Mouse (Mus musculus) midbrain, embryonic 15.5 days (tissue): ENCODE data around the gene Klhl24. TPM values are rescaled to one million over a fixed set of nuclear protein-coding genes. Genes with fewer than 3 reads are reported as not detected.
A peak's percentile ranks its signal among the peaks of the same experiment; 100 is the strongest.
"Not testable (repeated sequence)": the region's sequence is repeated elsewhere in the genome, so short reads cannot be mapped to it uniquely, and the experiment has no call there.

ENCODE experiments used
- ATAC-seq: fragments of 200-750 bp; cut with Nextera tagmentation; replicated peaks from 2 replicates; pipeline ENCODE4 v1.8.0; 2017; ENCODE audit warnings: moderate TSS enrichment
- H3K27ac ChIP-seq: fragments of 300-500 bp; sonication (generic); 2 replicates; pipeline ENCODE4 v1.5.1; 2015; ENCODE audit warnings: mild to moderate bottlenecking, inconsistent platforms
- H3K27me3 ChIP-seq: fragments of 300-500 bp; sonication (generic); replicated peaks from 2 replicates; pipeline ENCODE4 v1.6.1; 2015; ENCODE audit warnings: inconsistent platforms
- H3K36me3 ChIP-seq: fragments of 300-500 bp; sonication (generic); replicated peaks from 2 replicates; pipeline ENCODE4 v1.6.1; 2015; ENCODE audit warnings: inconsistent platforms
- H3K4me1 ChIP-seq: fragments of 300-500 bp; sonication (generic); 2 replicates; pipeline ENCODE4 v1.6.1; 2015; ENCODE audit warnings: inconsistent platforms
- H3K4me2 ChIP-seq: fragments of 300-500 bp; sonication (generic); 2 replicates; pipeline ENCODE4 v1.6.1; 2015; ENCODE audit warnings: inconsistent platforms, mild to moderate bottlenecking, moderate library complexity
- H3K4me3 ChIP-seq: fragments of 300-500 bp; sonication (generic); 2 replicates; pipeline ENCODE4 v1.5.1; 2015; ENCODE audit warnings: mild to moderate bottlenecking, inconsistent platforms
- H3K9ac ChIP-seq: fragments of 300-500 bp; sonication (generic); 2 replicates; pipeline ENCODE4 v1.6.1; 2015; ENCODE audit warnings: mild to moderate bottlenecking, inconsistent platforms
- H3K9me3 ChIP-seq: fragments of 300-500 bp; sonication (generic); 2 replicates; pipeline ENCODE4 v1.6.1; 2016; ENCODE audit warnings: inconsistent platforms
- WGBS: fragments of 180-500 bp; shearing (Covaris S2); methylation state at CpG from one replicate; pipeline ENCODE4 v1.1.7; 2015; ENCODE audit warnings: mixed read lengths; 5-methylcytosine and 5-hydroxymethylcytosine counted together
- polyA plus RNA-seq: library from polyadenylated mRNA; unstranded; fragments of >200 nt; fragmentation: Nextera tagmentation; extraction: Ambion mirVana; gene quantifications from 2 replicates; pipeline ENCODE4 v1.2.1, GENCODE M21; 2015

The Klhl24 gene
- polyA plus RNA-seq, 1 experiment from 2014 or later, result 52.2 TPM

DNA sequence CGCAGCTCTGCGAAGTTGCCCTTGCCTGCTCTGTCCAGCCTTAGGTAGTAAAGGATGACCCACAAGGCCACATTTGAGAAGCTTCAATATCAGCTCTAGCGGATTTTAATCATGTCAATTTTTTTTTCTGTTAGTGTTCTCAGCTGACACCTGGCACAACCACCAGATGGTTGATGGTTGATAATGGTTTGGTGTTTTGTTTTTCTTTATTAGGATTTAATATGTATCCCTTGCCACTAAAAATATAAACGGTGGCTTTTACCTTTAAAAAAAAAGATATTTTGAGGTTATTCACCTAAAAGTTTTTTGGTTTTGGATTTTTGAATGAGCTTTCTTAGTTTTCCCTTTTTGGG lies 1.0 kb downstream of the Klhl24 start:
- H3K4me2 ChIP-seq, result peak overlapping the region; percentile 54

DNA sequence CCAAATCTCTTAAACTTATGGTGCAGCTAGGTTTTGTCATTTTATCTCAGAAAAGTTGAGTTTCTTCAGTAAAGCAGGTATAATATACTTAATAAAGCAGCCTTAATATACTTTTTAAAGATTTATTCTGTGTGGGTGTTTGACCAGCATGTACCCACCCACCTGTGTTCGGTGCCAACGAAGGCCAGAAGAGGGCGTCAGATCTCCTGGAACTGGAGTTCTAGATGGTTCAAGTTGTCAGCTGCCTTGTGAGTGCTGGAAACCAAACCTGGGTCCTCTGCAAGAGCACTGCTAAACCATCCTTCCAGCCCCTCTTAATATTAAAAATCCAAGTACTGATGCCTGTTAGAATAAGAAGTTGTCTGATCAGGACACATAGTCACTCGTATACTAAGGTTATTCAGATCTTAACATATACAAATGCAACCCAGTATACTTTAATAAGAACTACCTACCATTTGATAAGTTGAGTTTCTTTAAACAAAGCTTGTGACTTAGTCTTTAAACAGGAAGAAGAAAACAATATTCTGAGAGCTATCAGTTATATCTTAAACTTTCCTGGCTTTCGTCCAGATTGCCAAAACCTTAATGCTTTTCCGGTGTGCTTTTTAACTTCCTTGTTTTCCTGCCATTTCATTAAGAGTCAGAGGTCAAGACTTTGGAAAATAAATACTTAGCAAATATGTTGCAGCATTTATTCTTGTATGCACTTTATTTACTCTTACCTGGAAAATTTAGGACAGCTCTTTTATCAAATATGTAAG lies 1.7 kb downstream of the Klhl24 start:
- H3K4me1 ChIP-seq, result peaks cover 10% of the 10 kb centered on the region
- H3K36me3 ChIP-seq, result peaks cover 16% of the 10 kb centered on the region
- ATAC-seq, result no peak
- no peaks in the 10 kb centered on the region for H3K27me3 ChIP-seq
- peak overlapping the region; percentile 76; the same call in 1 of the 2 replicates for H3K4me3 ChIP-seq
- 93% methylated on average over 6 of the region's 6 CpGs for WGBS
- peaks cover 8% of the 10 kb centered on the region for H3K9me3 ChIP-seq
- no peak overlapping the region for H3K27ac ChIP-seq
- no peak overlapping the region for H3K9ac ChIP-seq
- H3K4me2 ChIP-seq, result peak overlapping the region; percentile 54

More for the DNA sequence above, 1.0 kb downstream of the Klhl24 start:
- no peaks in the 10 kb centered on the region for H3K27me3 ChIP-seq
- no peak for ATAC-seq
- H3K27ac ChIP-seq, result peak overlapping the region; percentile 97
- peaks cover 9% of the 10 kb centered on the region for H3K36me3 ChIP-seq
- peaks cover 3% of the 10 kb centered on the region; the same call in 1 of the 2 replicates for H3K9me3 ChIP-seq
- peaks cover 10% of the 10 kb centered on the region for H3K4me1 ChIP-seq
- H3K9ac ChIP-seq, result peak overlapping the region; percentile 97
- H3K4me3 ChIP-seq, result peak overlapping the region; percentile 76
- WGBS, result 9% methylated on average over 4 of the region's 4 CpGs

DNA sequence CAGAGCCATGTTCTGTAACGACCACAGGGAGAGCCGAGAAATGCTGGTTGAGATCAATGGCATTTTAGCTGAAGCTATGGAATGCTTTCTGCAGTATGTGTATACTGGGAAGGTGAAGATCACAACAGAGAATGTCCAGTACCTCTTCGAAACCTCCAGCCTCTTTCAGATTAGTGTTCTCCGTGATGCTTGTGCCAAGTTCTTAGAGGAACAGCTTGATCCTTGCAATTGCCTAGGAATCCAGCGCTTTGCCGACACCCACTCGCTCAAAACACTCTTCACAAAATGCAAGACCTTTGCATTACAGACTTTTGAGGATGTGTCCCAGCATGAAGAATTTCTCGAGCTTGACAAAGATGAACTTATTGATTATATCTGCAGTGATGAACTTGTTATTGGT lies 9.7 kb downstream of the Klhl24 start:
- Histone ChIP-seq H3K4me1 (0 out of 2 replicates have a peak, but pooled peaks cover 8% of the 10 kb centered on the region), H3K36me3 (peaks cover 51% of the 10 kb centered on the region), H3K9me3 (peaks cover 8% of the 10 kb centered on the region), H3K4me3 (no peak overlapping the region), H3K27me3 (no peaks in the 10 kb centered on the region), H3K27ac (no peak overlapping the region), H3K9ac (no peak overlapping the region), H3K4me2 (no peak overlapping the region)
- ATAC-seq, result no peak
- 93% methylated on average over 8 of the region's 8 CpGs for WGBS

GRCm38 (mm10) chr16:20108961-20109360 lies 11.6 kb downstream of the Klhl24 start:
- Histone ChIP-seq H3K9me3 (no peaks in the 10 kb centered on the region), H3K4me2 (no peak overlapping the region), H3K27ac (no peak overlapping the region), H3K36me3 (peaks cover 40% of the 10 kb centered on the region), H3K4me3 (no peak overlapping the region), H3K27me3 (no peaks in the 10 kb centered on the region), H3K4me1 (0 out of 2 replicates have a peak, but pooled peaks cover 11% of the 10 kb centered on the region), H3K9ac (no peak overlapping the region)
- 98% methylated on average over 6 of the region's 6 CpGs for WGBS
- no peak for ATAC-seq

DNA sequence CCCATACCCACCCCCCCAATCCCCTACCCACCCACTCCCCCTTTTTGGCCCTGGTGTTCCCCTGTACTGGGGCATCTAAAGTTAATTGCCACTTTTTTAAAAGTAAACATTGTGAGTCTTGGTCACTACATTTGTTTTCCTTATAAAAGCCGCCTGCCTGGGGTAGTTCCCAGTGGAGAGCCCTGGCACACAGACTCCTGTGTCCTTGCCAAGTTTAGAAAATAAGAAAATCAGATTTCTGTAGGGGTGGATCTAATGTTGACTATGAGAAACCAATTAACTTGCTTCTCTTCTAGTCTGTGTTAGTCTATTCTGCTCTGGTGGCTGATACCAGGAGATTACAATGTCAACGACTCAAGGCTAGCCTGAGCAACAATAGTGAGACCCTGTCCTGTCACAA lies 15.3 kb downstream of the Klhl24 start:
- no peak for ATAC-seq
- H3K27me3 ChIP-seq, result no peaks in the 10 kb centered on the region
- H3K4me1 ChIP-seq, result 0 out of 2 replicates have a peak, but pooled peaks cover 11% of the 10 kb centered on the region
- 73% methylated on average over 2 of the region's 2 CpGs for WGBS
- H3K27ac ChIP-seq, result no peak overlapping the region
- no peak overlapping the region for H3K4me2 ChIP-seq
- H3K4me3 ChIP-seq, result no peak overlapping the region
- no peaks in the 10 kb centered on the region for H3K9me3 ChIP-seq
- peaks cover 35% of the 10 kb centered on the region for H3K36me3 ChIP-seq
- H3K9ac ChIP-seq, result no peak overlapping the region

- no peak for ATAC-seq
- WGBS, result 84% methylated on average over 4 of the region's 4 CpGs
- Histone ChIP-seq H3K9ac (no peak overlapping the region), H3K9me3 (no peaks in the 10 kb centered on the region), H3K4me3 (no peak overlapping the region), H3K36me3 (peaks cover 34% of the 10 kb centered on the region), H3K4me1 (0 out of 2 replicates have a peak, but pooled peaks cover 16% of the 10 kb centered on the region), H3K27ac (no peak overlapping the region), H3K27me3 (no peaks in the 10 kb centered on the region), H3K4me2 (no peak overlapping the region)
Observed at GRCm38 (mm10) chr16:20116069-20116468, 18.7 kb downstream of the Klhl24 start.

- not testable (repeated sequence) for H3K27ac ChIP-seq, H3K9me3 ChIP-seq, H3K27me3 ChIP-seq, H3K4me1 ChIP-seq, H3K4me3 ChIP-seq, H3K4me2 ChIP-seq, ATAC-seq, H3K9ac ChIP-seq
- H3K36me3 ChIP-seq, result peaks cover 38% of the 10 kb centered on the region
- 85% methylated on average over 10 of the region's 10 CpGs for WGBS
Observed at GRCm38 (mm10) chr16:20126319-20126883, 29.1 kb downstream of the Klhl24 start.

- Histone ChIP-seq H3K27me3 (no peaks in the 10 kb centered on the region), H3K36me3 (peaks cover 13% of the 10 kb centered on the region; the same call in 1 of the 2 replicates), H3K9me3 (no peaks in the 10 kb centered on the region), H3K4me2 (no peak overlapping the region), H3K27ac (no peak overlapping the region), H3K9ac (no peak overlapping the region), H3K4me1 (peaks cover 4% of the 10 kb centered on the region; the same call in 1 of the 2 replicates), H3K4me3 (no peak overlapping the region)
- WGBS, result 19% methylated on average over 2 of the region's 2 CpGs
- peak; percentile 68 for ATAC-seq
Observed at GRCm38 (mm10) chr16:20130397-20130796, 33.1 kb downstream of the Klhl24 start.

- Histone ChIP-seq H3K27ac (peak within 1 kb of the TSS; percentile 98), H3K9me3 (no peaks in the 10 kb centered on the region), H3K27me3 (no peaks in the 10 kb centered on the region), H3K4me1 (peaks cover 22% of the 10 kb centered on the region), H3K9ac (peak within 1 kb of the TSS; percentile 94), H3K36me3 (peaks cover 5% of the 10 kb centered on the region), H3K4me3 (peak within 1 kb of the TSS; percentile 84), H3K4me2 (peak within 1 kb of the TSS; percentile 65)
- ATAC-seq, result peak; percentile 96
- WGBS, result under 1% methylated on average over 89 of the region's 92 CpGs
Observed at GRCm38 (mm10) chr16:20140772-20141531, 43.6 kb downstream of the Klhl24 start, which contains the start of gene Yeats2. TSS of gene Yeats2 (plus strand) at chr16:20141063.

DNA sequence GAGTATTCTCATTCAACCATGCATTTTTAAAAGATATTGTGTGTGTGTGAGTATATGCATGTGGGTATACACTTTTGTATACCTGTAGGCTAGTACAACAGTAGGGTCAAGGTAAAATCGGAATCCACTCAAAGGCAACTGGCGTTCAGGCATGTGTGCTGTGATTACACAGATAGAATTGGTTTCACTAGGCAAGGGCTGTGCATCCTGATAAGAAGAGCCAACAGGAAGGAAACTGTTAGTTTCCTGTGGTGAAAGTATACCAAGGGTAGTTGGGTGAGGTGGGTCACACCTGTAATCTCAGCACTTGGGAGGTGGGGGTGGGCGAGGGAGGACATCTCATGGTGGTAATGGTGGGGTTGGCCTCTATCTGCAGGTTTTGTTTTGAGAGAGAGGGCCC lies 47.2 kb downstream of the Klhl24 start:
- 97% methylated on average over 3 of the region's 3 CpGs for WGBS
- Histone ChIP-seq H3K27ac (no peak overlapping the region), H3K27me3 (no peaks in the 10 kb centered on the region), H3K9ac (no peak overlapping the region), H3K36me3 (peaks cover 5% of the 10 kb centered on the region), H3K9me3 (no peaks in the 10 kb centered on the region), H3K4me2 (no peak overlapping the region), H3K4me1 (peaks cover 22% of the 10 kb centered on the region), H3K4me3 (no peak overlapping the region)
- ATAC-seq, result no peak

DNA sequence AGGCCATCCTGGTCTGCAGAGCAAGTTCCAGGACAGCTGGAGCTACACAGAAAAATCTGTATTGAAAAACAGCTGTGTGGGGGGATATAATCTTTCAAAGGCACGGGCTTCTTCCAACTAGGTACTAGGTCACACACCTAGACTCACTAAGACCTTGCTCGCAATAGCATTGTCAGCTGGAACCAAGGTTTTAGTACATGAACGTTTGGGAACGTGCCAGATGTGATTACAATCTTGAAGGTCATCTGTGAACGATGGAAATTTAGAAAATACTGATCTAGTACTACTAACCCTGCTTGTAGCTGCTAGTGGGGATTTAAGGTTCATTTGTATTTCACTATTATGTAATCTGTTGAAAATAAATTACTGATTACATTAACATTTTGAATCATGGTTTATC lies 54.6 kb downstream of the Klhl24 start:
- Histone ChIP-seq H3K27me3 (no peaks in the 10 kb centered on the region), H3K9ac (no peak overlapping the region), H3K4me3 (no peak overlapping the region), H3K4me1 (no peaks in the 10 kb centered on the region), H3K36me3 (peaks cover 17% of the 10 kb centered on the region), H3K9me3 (no peaks in the 10 kb centered on the region), H3K4me2 (no peak overlapping the region), H3K27ac (no peak overlapping the region)
- no peak for ATAC-seq
- WGBS, result 86% methylated on average over 5 of the region's 5 CpGs

DNA sequence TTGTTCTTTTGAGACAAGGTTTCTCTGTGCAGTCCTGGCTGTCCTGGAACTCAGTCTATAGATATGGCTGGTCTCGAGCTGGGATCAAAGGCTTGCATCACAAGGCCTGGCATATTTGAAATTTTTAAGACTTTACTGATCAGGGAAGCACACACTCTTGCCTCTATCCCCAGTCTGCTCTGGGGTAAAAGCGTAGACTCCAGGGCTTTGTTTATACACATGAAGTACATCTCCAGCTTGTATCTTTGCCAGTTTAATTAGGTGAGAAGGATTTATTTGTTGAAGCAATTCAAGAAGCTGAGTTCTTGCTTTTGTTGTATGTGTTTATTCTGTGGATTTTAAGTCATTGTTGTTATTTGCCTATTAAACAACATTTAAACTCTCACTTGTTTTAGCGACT lies 56.4 kb downstream of the Klhl24 start:
- no peaks in the 10 kb centered on the region for H3K27me3 ChIP-seq
- no peak for ATAC-seq
- peaks cover 26% of the 10 kb centered on the region for H3K36me3 ChIP-seq
- H3K9me3 ChIP-seq, result no peaks in the 10 kb centered on the region
- no peak overlapping the region for H3K4me2 ChIP-seq
- 75% methylated on average over 3 of the region's 3 CpGs for WGBS
- H3K4me1 ChIP-seq, result no peaks in the 10 kb centered on the region
- no peak overlapping the region for H3K4me3 ChIP-seq
- no peak overlapping the region for H3K27ac ChIP-seq
- no peak overlapping the region for H3K9ac ChIP-seq
